Mouse (Mus musculus) CD4-positive, CD25-positive, alpha-beta regulatory T cell, adult 2 months (primary cell): ENCODE measurements around the gene 4930432M17Rik.

ENCODE experiments used
- DNase-seq: peaks from one replicate; pipeline ENCODE4 v3.0.0-alpha.2; 2012; ENCODE audit warnings: low read depth, low spot score

4930432M17Rik gene

DNA sequence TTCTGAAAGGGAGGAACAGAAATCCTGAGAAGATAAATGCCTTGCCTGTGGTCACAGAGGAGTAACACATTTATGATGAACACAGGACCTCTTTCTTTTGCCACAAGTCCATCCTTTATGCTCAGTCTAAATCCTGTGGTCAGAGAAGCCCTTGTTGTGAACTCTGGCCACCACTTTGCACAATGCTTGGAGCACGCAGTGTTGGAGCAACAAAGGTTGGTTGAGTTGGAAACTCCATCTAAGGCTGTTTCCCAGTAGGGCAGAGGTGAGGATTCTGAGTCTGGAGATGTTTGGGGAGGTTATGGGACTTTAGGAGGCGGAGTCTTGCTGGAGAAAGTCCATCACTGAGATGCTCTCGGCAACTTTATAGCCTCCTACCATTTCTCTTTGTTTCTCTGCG lies 36.5 kb downstream of the 4930432M17Rik start:
- DNase-seq = no peak

DNA sequence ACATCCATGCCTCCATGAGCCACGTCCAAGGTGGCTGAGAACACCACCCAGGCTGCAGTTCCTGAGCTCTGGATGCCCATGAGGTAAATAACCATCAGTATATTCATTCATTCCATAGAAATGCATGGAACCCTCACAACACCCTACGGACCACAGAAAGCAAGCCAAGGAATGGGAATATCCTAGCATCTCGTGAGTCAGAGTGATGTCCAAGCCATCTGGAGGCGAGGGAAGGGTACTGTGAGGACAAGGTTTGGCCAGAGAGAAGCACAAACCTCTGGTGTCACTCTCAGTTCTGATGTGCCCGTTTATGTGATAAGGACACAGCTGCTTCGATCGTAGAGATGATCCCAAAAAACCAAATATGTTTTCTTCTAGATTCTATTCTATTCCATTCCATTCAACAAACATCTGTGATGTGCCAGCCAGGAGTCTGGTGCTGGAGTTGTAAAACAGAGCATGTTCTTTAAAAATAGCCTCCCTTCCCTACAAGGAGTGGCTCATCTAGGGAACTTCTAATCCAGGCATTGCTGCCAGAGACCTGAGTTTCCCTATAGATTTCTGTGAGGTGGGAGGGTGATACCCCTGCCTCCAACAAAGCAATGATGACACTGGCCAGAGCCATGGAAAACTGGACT lies 40.5 kb downstream of the 4930432M17Rik start:
- no peak for DNase-seq

- DNase-seq = no peak
Measured at GRCm38 (mm10) chr3:121712222-121712621, 41.7 kb downstream of the 4930432M17Rik start.

DNA sequence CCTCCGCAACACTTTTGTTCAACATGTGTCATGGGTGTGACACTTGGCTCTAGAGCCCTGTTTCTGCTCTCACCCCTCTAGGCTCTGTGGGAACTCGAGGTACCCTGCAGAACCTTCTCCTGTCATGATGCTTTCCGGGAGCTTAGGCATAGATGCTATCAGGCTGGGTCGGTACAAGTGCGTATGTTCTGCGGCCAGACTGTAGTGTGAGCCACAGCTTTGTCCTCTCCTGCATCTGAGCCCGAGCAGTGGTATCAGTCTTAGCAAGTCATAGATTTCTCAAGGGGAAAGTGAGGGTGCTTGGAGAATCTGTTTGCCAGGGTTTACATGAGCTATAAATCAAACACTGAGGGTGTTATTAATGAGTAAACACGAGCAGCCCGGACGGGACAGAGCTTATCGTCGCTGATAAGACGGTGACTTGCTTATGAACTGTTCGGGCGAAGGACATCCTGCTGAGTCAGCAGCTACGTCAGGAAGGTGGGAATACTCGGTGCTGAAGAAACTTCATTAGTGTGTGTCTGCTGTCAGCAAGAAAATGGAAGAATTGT lies 42.7 kb downstream of the 4930432M17Rik start:
- DNase-seq = no peak

- no peak for DNase-seq
Measured at GRCm38 (mm10) chr3:121713816-121714215, 43.3 kb downstream of the 4930432M17Rik start.

- no peak for DNase-seq
Measured at GRCm38 (mm10) chr3:121714461-121714860, 43.9 kb downstream of the 4930432M17Rik start.

DNA sequence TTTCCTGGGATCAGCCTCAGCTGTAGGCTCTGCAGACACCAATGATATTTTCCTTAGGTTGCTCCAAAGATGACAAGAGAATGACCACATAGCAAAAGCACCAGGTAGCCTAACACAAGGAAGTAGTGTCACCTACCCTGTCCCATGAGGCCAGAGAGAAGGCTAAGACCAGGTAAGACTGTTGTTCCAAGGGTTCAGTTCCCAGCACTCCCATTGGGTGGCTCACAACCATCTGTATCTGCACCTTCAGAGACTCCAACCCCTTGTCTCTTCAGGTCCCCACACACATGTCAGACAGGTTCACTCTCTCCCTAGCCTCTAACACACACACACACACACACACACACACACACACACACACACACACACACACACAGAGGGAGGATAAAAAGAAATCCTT lies 44.8 kb downstream of the 4930432M17Rik start:
- DNase-seq = no peak

GRCm38 (mm10) chr3:121715741-121716459 lies 45.3 kb downstream of the 4930432M17Rik start:
- DNase-seq = no peak

- DNase-seq = no peak
Measured at GRCm38 (mm10) chr3:121716480-121716879, 45.9 kb downstream of the 4930432M17Rik start.

DNA sequence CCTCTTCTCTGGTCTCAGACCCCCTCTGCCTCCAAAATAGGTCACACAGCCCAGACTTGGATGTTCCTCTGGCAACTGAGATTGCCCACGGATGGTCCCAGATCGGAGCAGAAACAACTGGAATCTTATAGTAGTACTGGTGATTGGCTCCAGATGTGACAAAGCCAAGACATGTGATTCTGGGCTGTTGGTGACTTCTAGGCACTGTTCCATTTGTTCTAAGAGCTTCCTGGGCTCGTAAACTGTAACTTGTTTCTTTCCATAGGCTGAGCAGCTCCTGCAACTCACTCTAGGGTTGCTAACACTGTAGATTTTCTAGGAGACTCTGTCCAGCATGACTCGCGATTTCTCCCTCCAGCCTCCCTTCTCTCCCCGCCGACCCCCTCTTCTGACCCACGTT lies 48.1 kb downstream of the 4930432M17Rik start:
- no peak for DNase-seq

DNA sequence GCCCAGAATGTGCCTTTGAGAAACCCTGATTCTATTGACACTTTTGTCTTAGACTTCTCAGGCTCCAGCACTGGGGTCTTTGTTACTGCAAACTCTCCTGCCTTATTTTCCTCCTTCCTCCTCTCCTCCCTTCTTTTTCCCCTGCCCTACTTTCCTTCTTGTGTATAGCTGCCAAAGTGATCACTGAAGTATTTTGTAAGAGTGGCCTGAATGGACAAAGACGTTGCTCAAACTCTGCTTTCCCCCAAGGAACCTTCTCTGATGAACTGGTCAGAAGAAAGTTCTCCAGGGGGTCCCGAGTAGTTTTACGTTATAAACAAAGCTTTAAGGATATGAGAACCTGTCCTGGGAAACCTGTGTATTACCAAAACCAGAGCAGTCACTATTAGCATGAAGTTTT lies 49.1 kb downstream of the 4930432M17Rik start:
- no peak for DNase-seq

GRCm38 (mm10) chr3:121720801-121721690 lies 50.5 kb downstream of the 4930432M17Rik start:
- no peak for DNase-seq

DNA sequence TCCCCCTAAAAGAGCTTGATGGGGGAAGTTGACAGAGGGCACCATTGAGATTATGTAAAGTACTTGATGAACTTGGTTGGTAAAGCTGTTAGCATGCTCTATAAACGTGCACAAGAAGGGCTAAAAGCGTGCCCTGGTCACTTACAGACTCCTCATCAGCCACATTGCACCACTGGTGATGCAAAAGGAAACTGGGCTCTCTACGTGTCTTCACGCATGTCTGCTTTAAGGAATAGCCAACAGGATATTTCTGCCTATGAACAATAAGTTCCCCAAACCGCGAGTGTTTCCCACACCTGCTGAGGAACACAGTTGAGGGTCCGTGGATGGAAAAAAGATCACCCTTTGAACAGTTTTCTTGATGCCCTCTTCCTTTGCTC lies 51.1 kb downstream of the 4930432M17Rik start:
- DNase-seq = no peak

GRCm38 (mm10) chr3:121722971-121723844 lies 52.6 kb downstream of the 4930432M17Rik start, which contains the start of gene F3:
TSS of gene F3 (plus strand) at chr3:121723537.
- DNase-seq = peak; percentile 55

DNA sequence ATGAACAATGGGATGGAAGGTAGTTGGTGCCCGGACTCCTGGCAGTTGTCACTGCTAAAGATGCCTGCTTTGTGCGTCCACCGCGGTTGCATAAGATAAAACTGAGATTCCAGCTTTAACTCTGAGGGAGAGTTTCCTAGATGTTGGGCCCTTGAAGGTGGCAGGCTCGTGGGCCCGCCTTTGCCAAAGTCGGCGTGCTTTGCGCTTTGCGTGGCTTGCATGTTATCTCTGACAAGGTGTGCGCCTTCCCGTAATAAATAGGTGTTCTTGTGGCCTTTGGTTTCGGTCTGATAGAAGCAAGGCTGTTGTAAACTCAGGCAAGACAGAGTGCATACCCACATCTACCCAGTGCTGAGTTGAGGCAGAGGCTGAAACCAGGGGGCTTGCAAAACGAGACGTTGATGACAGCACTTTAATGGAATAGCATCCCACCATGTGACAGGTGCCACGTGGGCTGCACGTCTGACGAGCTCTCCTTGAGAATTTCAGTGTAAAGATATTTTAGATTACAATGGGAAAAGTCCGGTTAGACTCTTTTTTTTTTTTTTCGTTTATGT lies 53.5 kb downstream of the 4930432M17Rik start:
- no peak for DNase-seq

GRCm38 (mm10) chr3:121724553-121724952 lies 54.0 kb downstream of the 4930432M17Rik start:
- DNase-seq = no peak

DNA sequence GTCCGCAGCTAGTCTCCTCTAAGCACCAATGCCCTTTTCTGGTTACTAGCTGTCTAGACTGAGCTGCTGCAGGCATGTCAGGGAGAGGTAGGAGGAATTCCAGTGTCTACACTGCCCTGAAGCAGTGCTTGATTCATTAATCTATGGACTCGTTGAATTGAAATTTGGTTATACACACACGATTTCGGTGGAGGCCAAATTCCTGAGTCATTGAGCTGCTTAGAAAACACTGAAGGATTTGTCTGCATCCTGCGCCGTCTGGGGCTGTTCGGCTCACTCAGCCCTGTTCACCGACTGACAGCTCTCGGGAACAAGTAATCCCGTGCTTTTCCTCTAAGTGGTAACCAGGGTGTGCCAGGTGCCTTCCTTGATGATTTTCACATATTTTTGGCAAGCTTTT lies 55.1 kb downstream of the 4930432M17Rik start:
- DNase-seq = no peak

DNA sequence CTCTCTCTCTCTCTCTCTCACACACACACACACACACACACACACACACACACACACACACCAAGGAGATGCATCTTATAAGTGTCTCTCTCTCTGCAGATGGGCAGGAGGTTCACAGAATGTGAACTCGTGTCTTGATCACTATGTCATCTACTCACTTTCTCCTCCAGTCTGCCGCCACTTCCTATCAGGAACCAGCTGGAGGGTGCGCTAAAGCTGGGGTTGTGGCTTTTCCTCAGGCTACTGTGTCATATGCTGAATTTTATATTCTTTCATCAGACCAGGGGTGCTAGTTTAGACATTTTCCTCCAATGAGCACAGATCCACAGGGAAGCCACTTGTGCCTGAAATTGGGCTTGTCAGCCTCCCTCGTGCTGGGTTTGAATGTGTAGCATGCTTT lies 59.1 kb downstream of the 4930432M17Rik start:
- DNase-seq = no peak
